Mouse (Mus musculus): Measurements from ENCODE around the gene Notch4. TPM values are rescaled to one million over a fixed set of nuclear protein-coding genes. Genes with fewer than 3 reads are reported as not detected.
A peak's percentile ranks its signal among the peaks of the same experiment; 100 is the strongest.
"Not testable (repeated sequence)": the region's sequence is repeated elsewhere in the genome, so short reads cannot be mapped to it uniquely, and the experiment has no call there.

Gene Notch4
- 1 to 10 TPM; 6.1 to 9.0 TPM for total RNA-seq (2021)
- long read RNA-seq, experiment 1, full-length matches to known transcripts, result 1 of 5 reads
- long read RNA-seq, experiment 1, partial matches to known transcripts, result 1 of 5 reads
- long read RNA-seq, experiment 1, other reads (novel, unspliced or antisense), result 3 of 5 reads
- long read RNA-seq, experiment 2, full-length matches to known transcripts, result 1 of 3 reads
- long read RNA-seq, experiment 2, partial matches to known transcripts, result 1 of 3 reads
- long read RNA-seq, experiment 2, other reads (novel, unspliced or antisense), result 1 of 3 reads

GRCm38 (mm10) chr17:34564003-34564421, at the start of gene Notch4:
Gene Notch4, plus strand, starts transcription at chr17:34564268.
- DNase-seq (ENCODE audit: low spot score in 2 of 2), result no peak

- DNase-seq (ENCODE audit: low spot score in 2 of 2), result no peak
These were observed 47.6 kb upstream of the Notch4 start for GRCm38 (mm10) chr17:34516514-34516913.

DNA sequence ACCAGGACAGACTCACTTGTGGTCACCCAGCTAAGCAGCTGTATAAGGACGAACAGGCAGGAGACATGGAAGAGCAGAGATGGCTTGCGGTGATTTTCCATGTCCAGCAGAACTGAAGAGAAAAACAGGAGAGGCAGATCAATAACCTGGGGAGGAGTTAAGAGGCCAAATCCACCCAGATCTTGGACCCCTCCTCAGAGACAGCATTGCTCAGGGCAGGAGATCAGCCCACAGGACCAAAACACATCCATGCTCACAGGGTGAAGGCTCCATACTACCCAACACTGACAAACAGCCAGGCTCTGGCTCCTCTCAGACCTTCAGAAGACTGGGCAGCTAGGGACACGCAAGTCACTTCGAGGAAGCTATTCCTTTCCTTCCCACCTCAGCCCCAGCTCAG, 46.8 kb upstream of the Notch4 start, which contains the start of gene Btnl6:
Btnl6 (minus strand) TSS at position 101 of the 400 bp plus-strand sequence.
- DNase-seq (ENCODE audit: low spot score in 2 of 2), result no peak

DNA sequence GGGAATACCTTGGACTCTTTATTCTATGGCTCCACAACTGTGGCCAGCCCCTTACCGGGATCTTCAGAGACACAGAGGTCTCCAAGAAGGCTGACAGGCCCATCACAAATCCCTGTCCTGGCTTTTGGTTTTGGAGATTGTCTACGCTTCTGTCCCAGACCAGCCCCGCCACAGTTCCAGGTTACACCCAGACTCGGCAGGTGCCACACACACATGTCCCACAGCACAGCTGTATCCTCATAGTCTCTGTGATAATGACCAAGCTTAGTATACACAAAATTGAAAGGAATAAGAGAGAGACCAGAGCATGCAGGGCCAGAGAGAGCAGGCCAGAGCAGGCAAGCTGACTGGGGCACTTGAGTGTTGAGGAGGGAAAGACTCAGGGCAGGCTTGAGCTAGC, 46.3 kb upstream of the Notch4 start:
- DNase-seq (ENCODE audit: low spot score in 2 of 2), result no peak

GRCm38 (mm10) chr17:34518571-34518970, 45.5 kb upstream of the Notch4 start:
- not testable (repeated sequence) for DNase-seq (ENCODE audit: low spot score in 2 of 2)

DNA sequence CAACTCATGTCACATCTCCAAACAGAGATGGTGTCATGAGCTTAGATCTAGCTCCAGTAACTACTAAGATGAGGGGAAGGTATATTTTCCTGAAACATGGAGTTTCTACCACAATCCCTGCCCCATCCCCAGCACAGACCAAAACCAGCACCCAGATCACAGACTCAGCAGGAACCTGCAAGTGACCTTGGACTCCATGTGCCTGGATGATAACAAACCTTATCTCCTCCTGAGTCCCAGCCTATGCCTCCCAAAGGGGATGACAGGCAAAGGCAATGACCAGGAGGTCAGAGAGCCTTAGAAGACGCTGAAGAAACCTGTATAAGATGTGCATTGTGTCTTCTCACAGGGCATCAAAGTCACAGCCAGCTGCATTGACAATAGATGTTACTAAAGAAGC, 45.1 kb upstream of the Notch4 start:
- DNase-seq (ENCODE audit: low spot score in 2 of 2), result no peak

DNA sequence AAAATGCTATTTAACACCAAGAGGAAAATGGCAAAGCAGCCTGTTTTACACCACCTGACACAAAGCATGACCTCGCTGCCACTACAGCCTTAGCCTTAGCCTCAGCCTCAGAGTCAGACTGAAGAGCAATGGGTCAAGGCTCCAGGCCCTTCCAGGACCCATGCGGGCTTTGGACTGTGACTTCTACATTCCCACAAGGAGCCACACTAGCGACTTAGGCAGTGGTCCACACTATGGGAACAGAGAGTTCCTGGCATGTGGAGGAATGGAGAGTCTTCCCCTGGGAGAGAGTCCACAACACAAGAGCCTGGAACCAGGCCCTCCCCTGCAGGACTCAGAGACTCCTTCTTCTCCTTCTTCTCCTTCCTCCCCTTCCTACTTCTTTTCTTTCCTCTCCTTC, 31.4 kb upstream of the Notch4 start:
- no peak for DNase-seq (ENCODE audit: low spot score in 2 of 2)

DNA sequence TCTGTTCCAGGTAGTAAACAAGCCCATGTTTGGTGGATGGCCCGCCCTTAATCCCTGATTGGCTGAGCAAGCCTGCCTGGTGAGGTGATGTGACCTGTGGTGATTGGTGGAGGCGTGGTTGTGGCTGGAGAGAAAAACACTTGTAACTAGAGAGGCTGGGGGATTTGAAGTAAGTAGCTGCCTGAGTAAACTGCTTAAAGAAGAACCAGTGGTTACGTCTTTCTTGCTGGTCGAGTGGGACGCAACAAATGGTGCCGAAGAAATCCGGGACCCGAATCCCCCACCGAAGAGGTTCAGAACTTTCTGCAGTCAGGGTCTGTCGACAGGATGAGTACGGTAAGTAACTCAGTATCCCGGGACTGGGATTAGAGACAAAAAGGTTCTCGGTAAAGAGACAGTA, 20.5 kb upstream of the Notch4 start:
- DNase-seq (ENCODE audit: low spot score in 2 of 2), result not testable (repeated sequence)

GRCm38 (mm10) chr17:34546797-34547196, 17.3 kb upstream of the Notch4 start:
- DNase-seq (ENCODE audit: low spot score in 2 of 2), result no peak

- no peak for DNase-seq (ENCODE audit: low spot score in 2 of 2)
These were observed 16.5 kb upstream of the Notch4 start for GRCm38 (mm10) chr17:34547601-34548000.

- DNase-seq (ENCODE audit: low spot score in 2 of 2), result no peak
These were observed 14.9 kb upstream of the Notch4 start for GRCm38 (mm10) chr17:34549156-34549555.

- DNase-seq (ENCODE audit: low spot score in 2 of 2), result no peak
These were observed 14.2 kb upstream of the Notch4 start for GRCm38 (mm10) chr17:34549843-34550242.

DNA sequence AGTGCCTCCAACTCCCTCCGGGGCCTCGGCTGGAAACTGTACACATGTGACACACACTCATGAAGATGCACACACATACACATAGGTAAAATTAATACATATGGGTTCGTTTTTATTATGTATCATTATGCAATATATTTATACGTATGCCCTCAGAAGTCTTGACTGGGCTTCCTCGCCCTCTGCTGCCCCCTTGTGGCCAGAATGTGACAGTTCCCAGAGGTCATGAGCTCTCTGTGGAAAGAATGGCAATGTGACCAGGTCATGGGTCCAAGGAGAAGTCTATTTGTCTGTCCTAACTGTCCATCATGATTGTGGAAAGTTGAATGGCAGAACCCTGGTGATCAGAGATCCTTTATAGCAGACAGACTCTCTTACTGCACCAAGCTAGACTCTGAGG, 8.6 kb upstream of the Notch4 start:
- peak; percentile 67 to 80 for DNase-seq (ENCODE audit: low spot score in 2 of 2)

GRCm38 (mm10) chr17:34556406-34556805, 7.7 kb upstream of the Notch4 start:
- DNase-seq (ENCODE audit: low spot score in 2 of 2), result no peak

DNA sequence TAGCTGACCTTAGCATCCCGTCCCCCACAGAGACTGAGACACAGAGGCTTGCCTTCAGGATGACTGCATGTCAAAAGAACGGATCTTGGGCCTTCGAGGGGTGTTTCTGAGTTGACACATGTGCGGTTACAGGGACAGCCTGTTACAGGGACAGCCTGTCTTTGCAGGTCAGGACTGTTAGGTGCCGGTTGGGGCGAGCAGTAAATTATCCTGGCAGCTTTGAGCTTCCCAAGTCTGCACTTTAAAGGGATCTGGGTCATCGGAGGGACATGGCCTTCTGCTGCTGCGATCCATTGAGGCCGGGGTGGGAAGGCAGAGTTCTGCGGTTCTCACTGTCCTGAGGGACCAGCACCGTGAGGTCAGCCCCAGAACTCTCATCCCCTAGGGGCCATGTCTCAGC, 6.7 kb upstream of the Notch4 start:
- no peak for DNase-seq (ENCODE audit: low spot score in 2 of 2)

DNA sequence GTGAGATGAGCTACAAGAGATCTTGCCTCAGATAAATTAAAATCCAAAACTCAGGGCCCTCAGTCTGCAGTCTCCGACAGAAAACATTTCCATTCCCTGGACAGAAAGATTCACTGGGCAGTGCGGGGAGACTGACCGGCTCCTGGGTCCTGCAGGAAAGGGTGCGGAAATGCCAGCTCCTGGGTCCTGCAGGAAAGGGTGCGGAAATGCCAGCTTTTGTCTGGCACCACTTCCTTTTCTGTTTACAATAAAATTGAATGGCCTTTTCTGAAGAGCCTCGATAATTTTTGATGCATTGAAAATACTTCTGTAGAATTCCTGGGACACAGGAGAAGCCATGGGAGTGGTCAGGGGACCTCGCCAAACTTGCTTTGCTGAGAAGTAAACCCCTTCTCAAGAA, 5.0 kb upstream of the Notch4 start:
- no peak for DNase-seq (ENCODE audit: low spot score in 2 of 2)

DNA sequence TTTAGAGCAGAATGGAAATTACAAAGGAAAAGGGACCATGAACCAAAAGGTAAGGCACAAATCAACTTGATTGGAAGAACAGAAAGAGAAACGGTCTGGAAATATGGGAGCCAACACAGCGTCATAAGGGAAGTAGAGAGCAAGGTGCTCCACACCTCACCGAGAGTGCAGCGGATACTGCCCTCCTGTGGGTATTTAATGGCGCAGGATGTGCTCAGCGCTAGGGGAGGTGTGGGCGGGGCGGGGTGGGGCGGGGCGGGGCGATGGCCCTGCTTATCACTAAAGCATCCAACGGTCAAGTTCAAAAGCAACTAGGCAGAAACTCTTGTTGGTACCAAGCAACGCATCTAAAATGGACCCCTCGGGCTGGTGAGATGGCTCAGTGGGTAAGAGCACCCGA, 4.2 kb upstream of the Notch4 start:
- DNase-seq (ENCODE audit: low spot score in 2 of 2), result no peak

GRCm38 (mm10) chr17:34560438-34560837, 3.6 kb upstream of the Notch4 start:
- DNase-seq (ENCODE audit: low spot score in 2 of 2), result no peak

DNA sequence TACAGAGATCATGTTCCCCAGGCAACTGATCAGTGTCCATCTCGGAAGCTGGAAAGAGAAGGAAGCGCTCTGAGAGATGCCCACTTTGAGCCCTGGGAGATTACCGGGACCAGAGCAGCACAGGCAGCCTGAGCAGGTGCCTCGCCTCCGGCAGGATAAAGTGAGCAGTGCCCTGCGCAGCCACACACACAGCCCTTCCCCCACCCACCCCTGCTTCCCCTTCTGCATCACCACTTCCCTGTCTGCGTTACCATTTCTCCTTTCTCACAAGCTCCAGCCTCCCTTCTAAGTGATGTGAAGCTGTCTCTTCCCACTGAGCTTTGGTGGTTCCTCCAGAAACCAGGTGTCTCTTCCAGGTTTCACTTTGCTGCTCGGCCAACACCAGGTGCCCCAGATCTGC, 2.9 kb upstream of the Notch4 start:
- no peak for DNase-seq (ENCODE audit: low spot score in 2 of 2)

GRCm38 (mm10) chr17:34562595-34562994, 1.5 kb upstream of the Notch4 start:
- DNase-seq (ENCODE audit: low spot score in 2 of 2), result no peak

DNA sequence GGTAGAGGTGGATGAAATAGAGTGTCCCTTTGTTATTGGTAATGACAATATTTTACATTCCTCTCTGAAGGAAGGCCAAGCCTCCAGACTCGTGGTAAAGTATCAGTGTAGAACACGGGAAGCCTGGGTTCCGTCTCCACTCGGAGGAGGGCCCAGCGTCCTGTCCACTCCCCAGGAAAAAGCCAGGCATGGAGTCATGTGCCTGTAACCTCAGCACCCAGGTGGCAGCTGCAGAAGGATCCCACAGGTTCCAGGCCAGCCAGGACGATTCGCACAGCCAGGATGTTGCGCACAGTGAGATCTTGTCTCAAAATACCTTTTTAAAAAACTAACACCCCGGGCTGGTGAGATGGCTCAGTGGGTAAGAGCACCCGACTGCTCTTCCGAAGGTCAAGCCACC, 714 bp upstream of the Notch4 start:
- DNase-seq (ENCODE audit: low spot score in 2 of 2), result no peak

- DNase-seq (ENCODE audit: low spot score in 2 of 2), result no peak
These were observed 728 bp downstream of the Notch4 start for GRCm38 (mm10) chr17:34564796-34565195.

GRCm38 (mm10) chr17:34567311-34567710, 3.2 kb downstream of the Notch4 start:
- no peak for DNase-seq (ENCODE audit: low spot score in 2 of 2)

Data from left cerebral cortex, adult 18-20 months (tissue).